Mouse (Mus musculus) adrenal gland, postnatal 36 days (tissue): ENCODE measurements around the gene Grid1. TPM values are rescaled to one million over a fixed set of nuclear protein-coding genes. Genes with fewer than 3 reads are reported as not detected.
A peak's percentile ranks its signal among the peaks of the same experiment; 100 is the strongest.

Experiments
- DNase-seq, 2 experiments: peaks; one replicate each; pipeline ENCODE4 v3.0.0; 2021; ENCODE audit warnings: mixed read lengths in 1 of 2
- total RNA-seq, 2 experiments: library from RNA; stranded (reverse); gene quantifications; 2 replicates each; pipeline ENCODE4 v1.2.3; 2021

Grid1 gene
- total RNA-seq, 2 experiments from 2014 or later: 0.17 to 0.30 TPM

- no peak for DNase-seq
Measured at GRCm38 (mm10) chr14:34917111-34917510, 97.2 kb downstream of the Grid1 start.

GRCm38 (mm10) chr14:34919221-34919620 lies 99.3 kb downstream of the Grid1 start:
- DNase-seq: no peak

- no peak for DNase-seq
Measured at GRCm38 (mm10) chr14:34921265-34921664, 101.4 kb downstream of the Grid1 start.

- DNase-seq: no peak
Measured at GRCm38 (mm10) chr14:34925021-34925420, 105.1 kb downstream of the Grid1 start.

GRCm38 (mm10) chr14:34930040-34930719 lies 110.3 kb downstream of the Grid1 start:
- DNase-seq: no peak

- DNase-seq: no peak
Measured at GRCm38 (mm10) chr14:34933197-34933596, 113.3 kb downstream of the Grid1 start.

GRCm38 (mm10) chr14:34936192-34936770 lies 116.4 kb downstream of the Grid1 start:
- no peak for DNase-seq

GRCm38 (mm10) chr14:34944390-34944979 lies 124.6 kb downstream of the Grid1 start:
- no peak for DNase-seq

- DNase-seq: no peak
Measured at GRCm38 (mm10) chr14:34945471-34946313, 125.8 kb downstream of the Grid1 start.

GRCm38 (mm10) chr14:34946314-34946583 lies 126.3 kb downstream of the Grid1 start:
- DNase-seq: no peak

- peak; percentile 7 for DNase-seq
Measured at GRCm38 (mm10) chr14:34948249-34948648, 128.3 kb downstream of the Grid1 start.

- DNase-seq: no peak
Measured at GRCm38 (mm10) chr14:34952311-34952710, 132.4 kb downstream of the Grid1 start.

- no peak for DNase-seq
Measured at GRCm38 (mm10) chr14:34953566-34953965, 133.7 kb downstream of the Grid1 start.

- no peak for DNase-seq
Measured at GRCm38 (mm10) chr14:34955689-34956088, 135.8 kb downstream of the Grid1 start.

- DNase-seq: no peak
Measured at GRCm38 (mm10) chr14:34960227-34960626, 140.3 kb downstream of the Grid1 start.

GRCm38 (mm10) chr14:34963616-34964168 lies 143.8 kb downstream of the Grid1 start:
- DNase-seq: no peak

GRCm38 (mm10) chr14:34969102-34969819 lies 149.4 kb downstream of the Grid1 start:
- no peak for DNase-seq

- no peak for DNase-seq
Measured at GRCm38 (mm10) chr14:34972930-34973329, 153.0 kb downstream of the Grid1 start.

GRCm38 (mm10) chr14:34980756-34981155 lies 160.8 kb downstream of the Grid1 start:
- DNase-seq: no peak

- no peak for DNase-seq
Measured at GRCm38 (mm10) chr14:34989131-34989530, 169.2 kb downstream of the Grid1 start.

- no peak for DNase-seq
Measured at GRCm38 (mm10) chr14:35006736-35007135, 186.8 kb downstream of the Grid1 start.

GRCm38 (mm10) chr14:35008674-35009073 lies 188.8 kb downstream of the Grid1 start:
- no peak for DNase-seq
